Mouse (Mus musculus) testis, adult 2 months (tissue): Measurements from ENCODE around the gene Pgr.

ENCODE experiments used
- CTCF ChIP-seq: fragments of 200-500 bp; IDR thresholded peaks from 2 replicates; pipeline ENCODE4 v1.5.1; 2012; ENCODE audit warnings: low read depth, mild to moderate bottlenecking, inconsistent platforms, low read length, moderate library complexity; ENCODE audit not compliant: control insufficient read depth, insufficient read depth, insufficient replicate concordance
- POLR2A ChIP-seq: fragments of 200-500 bp; IDR thresholded peaks from 2 replicates; pipeline ENCODE4 v1.6.1; 2012; ENCODE audit warnings: low read depth, mild to moderate bottlenecking, inconsistent platforms, low read length, moderate library complexity; ENCODE audit not compliant: control insufficient read depth

DNA sequence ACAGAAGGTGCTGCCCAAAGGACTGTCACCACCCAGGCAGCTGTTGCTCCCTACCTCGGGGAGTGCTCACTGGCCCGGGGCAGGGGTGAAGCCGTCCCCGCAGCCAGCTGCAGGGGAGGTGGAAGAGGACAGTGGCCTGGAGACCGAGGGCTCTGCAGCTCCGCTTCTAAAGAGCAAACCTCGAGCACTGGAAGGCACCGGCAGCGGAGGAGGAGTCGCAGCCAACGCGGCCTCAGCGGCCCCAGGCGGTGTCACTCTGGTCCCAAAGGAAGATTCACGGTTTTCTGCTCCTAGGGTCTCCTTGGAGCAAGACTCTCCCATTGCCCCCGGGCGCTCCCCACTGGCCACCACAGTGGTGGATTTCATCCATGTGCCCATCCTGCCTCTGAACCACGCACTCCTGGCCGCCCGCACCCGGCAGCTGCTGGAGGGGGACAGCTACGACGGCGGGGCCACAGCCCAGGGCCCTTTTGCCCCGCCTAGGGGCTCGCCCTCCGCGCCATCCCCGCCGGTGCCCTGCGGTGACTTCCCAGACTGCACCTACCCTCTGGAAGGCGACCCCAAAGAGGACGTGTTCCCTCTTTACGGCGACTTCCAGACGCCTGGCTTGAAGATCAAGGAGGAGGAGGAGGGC is 1.5 kb downstream of the Pgr start:
- no peak for TF ChIP-seq CTCF
- no peak for TF ChIP-seq POLR2A
